Mouse (Mus musculus) testis, adult 2 months (tissue): Measurements from ENCODE around the gene Parp2. TPM values are rescaled to one million over a fixed set of nuclear protein-coding genes. Genes with fewer than 3 reads are reported as not detected.

Source experiments
- H3K27ac ChIP-seq: fragments of 200-500 bp; 2 replicates; pipeline ENCODE4 v1.5.1; 2012; ENCODE audit warnings: low read depth, low read length; ENCODE audit not compliant: control insufficient read depth, insufficient read depth
- H3K27me3 ChIP-seq: fragments of 200-500 bp; 2 replicates; pipeline ENCODE4 v1.6.1; 2012; ENCODE audit warnings: mild to moderate bottlenecking, low read length, moderate library complexity; ENCODE audit not compliant: control insufficient read depth, insufficient read depth
- H3K36me3 ChIP-seq: fragments of 200-500 bp; 2 replicates; pipeline ENCODE4 v1.6.1; 2012; ENCODE audit warnings: mild to moderate bottlenecking, low read length; ENCODE audit not compliant: control insufficient read depth, insufficient read depth
- H3K4me1 ChIP-seq: fragments of 200-500 bp; 2 replicates; pipeline ENCODE4 v1.6.1; 2012; ENCODE audit warnings: low read length; ENCODE audit not compliant: control insufficient read depth, insufficient read depth
- H3K4me3 ChIP-seq: fragments of 200-500 bp; 2 replicates; pipeline ENCODE4 v1.5.1; 2012; ENCODE audit warnings: low read depth, mild to moderate bottlenecking, low read length, moderate library complexity, mixed read lengths; ENCODE audit not compliant: control insufficient read depth
- CTCF ChIP-seq: fragments of 200-500 bp; IDR thresholded peaks from 2 replicates; pipeline ENCODE4 v1.5.1; 2012; ENCODE audit warnings: low read depth, mild to moderate bottlenecking, inconsistent platforms, low read length, moderate library complexity; ENCODE audit not compliant: control insufficient read depth, insufficient read depth, insufficient replicate concordance
- POLR2A ChIP-seq: fragments of 200-500 bp; IDR thresholded peaks from 2 replicates; pipeline ENCODE4 v1.6.1; 2012; ENCODE audit warnings: low read depth, mild to moderate bottlenecking, inconsistent platforms, low read length, moderate library complexity; ENCODE audit not compliant: control insufficient read depth
- polyA plus RNA-seq: library from polyadenylated mRNA; depleted of rRNA; stranded (reverse); fragments of >200 nt; gene quantifications from 2 replicates; pipeline ENCODE4 v1.2.3, GENCODE M21; 2012

The Parp2 gene
- polyA plus RNA-seq, 1 experiment: 13.9 TPM

GRCm38 (mm10) chr14:50788157-50788556, 19.5 kb upstream of the Parp2 start:
- Histone ChIP-seq H3K36me3 (no peaks in the 10 kb centered on the region; the same call in 1 of the 2 replicates), H3K4me3 (no peak overlapping the region), H3K27ac (no peak overlapping the region), H3K4me1 (no peaks in the 10 kb centered on the region), H3K27me3 (no peaks in the 10 kb centered on the region)
- TF ChIP-seq CTCF: no peak
- no peak for TF ChIP-seq POLR2A

GRCm38 (mm10) chr14:50795261-50795935, 12.2 kb upstream of the Parp2 start:
- H3K27ac ChIP-seq: peak overlapping the region; percentile 65; the same call in 1 of the 2 replicates
- H3K36me3 ChIP-seq: no peaks in the 10 kb centered on the region; the same call in 1 of the 2 replicates
- no peaks in the 10 kb centered on the region; the same call in 1 of the 2 replicates for H3K4me1 ChIP-seq
- H3K4me3 ChIP-seq: peak overlapping the region; percentile 94
- no peaks in the 10 kb centered on the region for H3K27me3 ChIP-seq
- TF ChIP-seq CTCF (no peak), POLR2A (peak; percentile 85)

- Histone ChIP-seq H3K27ac (peak overlapping the region; percentile 65; the same call in 1 of the 2 replicates), H3K4me1 (no peaks in the 10 kb centered on the region; the same call in 1 of the 2 replicates), H3K4me3 (peak overlapping the region; percentile 94), H3K27me3 (no peaks in the 10 kb centered on the region), H3K36me3 (no peaks in the 10 kb centered on the region; the same call in 1 of the 2 replicates)
- TF ChIP-seq CTCF: no peak
- TF ChIP-seq POLR2A: no peak
Observed at GRCm38 (mm10) chr14:50795965-50796364, 11.7 kb upstream of the Parp2 start.

GRCm38 (mm10) chr14:50796464-50796863, 11.2 kb upstream of the Parp2 start:
- H3K4me1 ChIP-seq: no peaks in the 10 kb centered on the region; the same call in 1 of the 2 replicates
- H3K36me3 ChIP-seq: no peaks in the 10 kb centered on the region; the same call in 1 of the 2 replicates
- H3K4me3 ChIP-seq: no peak overlapping the region
- no peaks in the 10 kb centered on the region for H3K27me3 ChIP-seq
- TF ChIP-seq POLR2A: no peak
- no peak for TF ChIP-seq CTCF
- H3K27ac ChIP-seq: no peak overlapping the region

GRCm38 (mm10) chr14:50798512-50798911, 9.1 kb upstream of the Parp2 start:
- no peak overlapping the region for H3K27ac ChIP-seq
- no peaks in the 10 kb centered on the region for H3K27me3 ChIP-seq
- H3K36me3 ChIP-seq: no peaks in the 10 kb centered on the region
- TF ChIP-seq POLR2A: no peak
- no peak for TF ChIP-seq CTCF
- H3K4me1 ChIP-seq: no peaks in the 10 kb centered on the region; the same call in 1 of the 2 replicates
- H3K4me3 ChIP-seq: no peak overlapping the region

GRCm38 (mm10) chr14:50799502-50800259, 8.0 kb upstream of the Parp2 start:
- Histone ChIP-seq H3K27ac (no peak overlapping the region), H3K27me3 (no peaks in the 10 kb centered on the region), H3K4me1 (peaks cover 3% of the 10 kb centered on the region; the same call in 1 of the 2 replicates), H3K4me3 (no peak overlapping the region), H3K36me3 (no peaks in the 10 kb centered on the region)
- no peak for TF ChIP-seq POLR2A
- TF ChIP-seq CTCF: no peak

GRCm38 (mm10) chr14:50802441-50802840, 5.2 kb upstream of the Parp2 start:
- H3K4me1 ChIP-seq: peaks cover 8% of the 10 kb centered on the region
- no peaks in the 10 kb centered on the region for H3K27me3 ChIP-seq
- H3K27ac ChIP-seq: no peak overlapping the region
- H3K4me3 ChIP-seq: no peak overlapping the region
- no peak for TF ChIP-seq CTCF
- no peak for TF ChIP-seq POLR2A
- H3K36me3 ChIP-seq: no peaks in the 10 kb centered on the region
